Mouse (Mus musculus): ENCODE results near the gene Taf10. TPM values are rescaled to one million over a fixed set of nuclear protein-coding genes. Genes with fewer than 3 reads are reported as not detected.
"Not testable (repeated sequence)": the region's sequence is repeated elsewhere in the genome, so short reads cannot be mapped to it uniquely, and the experiment has no call there.

Gene Taf10
- total RNA-seq, 2 experiments from 2014 or later, result 90.2 to 145 TPM

- no peak for ATAC-seq (replicated peaks; ENCODE audit: low FRiP score, poor library complexity, severe bottlenecking)
Measured at GRCm38 (mm10) chr7:105761813-105762484, 17.8 kb upstream of the Taf10 start.

- ATAC-seq (replicated peaks; ENCODE audit: low FRiP score, poor library complexity, severe bottlenecking), result no peak
Measured at GRCm38 (mm10) chr7:105753281-105753680, 9.1 kb upstream of the Taf10 start.

DNA sequence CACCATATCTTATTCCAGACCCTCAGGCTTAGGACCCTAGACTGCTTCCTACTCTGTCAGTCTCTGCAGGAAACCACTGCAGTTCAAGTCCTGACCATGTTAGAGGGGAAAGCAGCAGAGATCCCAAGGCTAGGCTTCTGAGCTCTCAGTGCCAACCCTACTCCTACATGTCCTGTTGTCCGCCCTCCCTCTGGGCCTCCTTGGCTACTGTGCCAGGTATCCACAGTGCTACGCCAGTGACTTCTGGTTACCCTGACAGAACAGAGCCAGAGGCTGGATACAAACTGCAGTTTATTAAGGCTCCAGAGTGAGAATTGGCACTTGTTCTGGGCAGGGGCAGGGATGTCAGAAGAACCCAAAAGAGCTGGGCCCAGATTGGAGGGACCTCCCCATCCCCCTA lies 8.6 kb upstream of the Taf10 start:
- ATAC-seq (replicated peaks; ENCODE audit: low FRiP score, poor library complexity, severe bottlenecking), result no peak

- peak; percentile 94 for ATAC-seq (replicated peaks; ENCODE audit: low FRiP score, poor library complexity, severe bottlenecking)
Measured at GRCm38 (mm10) chr7:105751491-105752433, 7.6 kb upstream of the Taf10 start, which contains the start of gene Tpp1. TSS of gene Tpp1 (minus strand) at chr7:105752235.

- no peak for ATAC-seq (replicated peaks; ENCODE audit: low FRiP score, poor library complexity, severe bottlenecking)
Measured at GRCm38 (mm10) chr7:105747776-105748175, 3.6 kb upstream of the Taf10 start.

- not testable (repeated sequence) for ATAC-seq (replicated peaks; ENCODE audit: low FRiP score, poor library complexity, severe bottlenecking)
Measured at GRCm38 (mm10) chr7:105743246-105743925, 775 bp downstream of the Taf10 start.

DNA sequence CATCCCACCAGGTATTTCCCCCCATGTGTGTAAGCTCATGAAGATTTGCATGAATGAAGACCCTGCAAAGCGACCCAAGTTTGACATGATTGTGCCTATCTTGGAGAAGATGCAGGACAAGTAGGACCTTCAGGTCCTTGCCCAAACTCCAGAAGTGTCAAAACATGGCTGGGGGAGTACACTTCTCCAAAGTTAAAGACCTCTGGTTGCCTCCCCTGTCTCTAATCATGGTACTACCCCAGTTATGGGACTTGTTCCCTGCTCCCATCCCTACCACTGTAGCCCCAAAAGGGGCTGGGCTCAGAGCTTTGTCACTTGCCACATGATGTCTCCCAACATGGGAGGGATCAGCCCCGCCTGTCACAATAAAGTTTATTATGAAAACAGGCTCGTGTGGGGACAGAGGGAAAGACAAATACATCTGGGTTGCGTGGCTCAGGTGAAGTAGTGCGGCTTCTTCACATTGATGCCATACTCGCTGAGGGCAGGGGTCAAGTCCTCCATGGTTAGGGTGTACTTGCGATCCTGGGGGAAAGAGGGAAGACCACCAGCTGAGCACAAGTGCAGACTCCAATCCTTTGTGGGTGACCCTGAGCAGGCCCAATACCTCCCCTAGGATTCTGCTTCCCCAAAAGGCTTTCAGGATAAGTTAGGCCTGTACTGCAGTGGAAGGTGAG lies 1.5 kb downstream of the Taf10 start:
- not testable (repeated sequence) for ATAC-seq (replicated peaks; ENCODE audit: low FRiP score, poor library complexity, severe bottlenecking)

DNA sequence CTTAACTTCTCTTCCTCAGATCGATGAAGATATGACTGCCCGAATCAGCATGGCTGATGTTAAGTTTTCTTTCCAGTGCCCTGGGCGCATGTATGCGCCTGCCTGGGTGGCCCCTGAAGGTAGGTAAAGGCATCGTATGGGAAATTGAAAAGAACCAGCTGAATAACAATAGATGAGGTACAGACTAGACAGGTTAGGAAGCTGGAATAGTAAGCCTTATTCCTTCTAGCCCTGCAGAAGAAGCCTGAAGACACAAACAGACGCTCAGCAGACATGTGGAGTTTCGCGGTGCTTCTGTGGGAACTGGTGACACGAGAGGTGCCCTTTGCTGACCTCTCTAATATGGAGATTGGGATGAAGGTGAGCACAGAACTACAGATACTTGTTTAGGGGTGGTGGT lies 2.2 kb downstream of the Taf10 start:
- ATAC-seq (replicated peaks; ENCODE audit: low FRiP score, poor library complexity, severe bottlenecking), result no peak

DNA sequence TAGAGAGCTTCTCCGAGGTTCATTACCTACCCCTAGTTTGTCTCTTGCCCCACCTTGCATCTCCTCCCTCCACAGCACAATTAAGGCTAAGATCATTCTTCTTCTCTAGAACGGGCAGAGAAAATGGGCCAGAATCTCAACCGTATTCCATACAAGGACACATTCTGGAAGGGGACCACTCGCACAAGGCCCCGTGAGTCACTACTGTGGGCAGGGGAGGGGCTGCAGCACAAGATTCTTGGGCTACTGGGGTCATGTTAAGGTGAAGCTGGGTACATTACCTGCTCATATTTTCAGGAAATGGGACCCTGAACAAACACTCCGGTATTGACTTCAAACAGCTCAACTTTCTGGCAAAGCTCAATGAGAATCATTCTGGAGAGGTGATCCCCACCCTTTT lies 3.3 kb downstream of the Taf10 start:
- ATAC-seq (replicated peaks; ENCODE audit: low FRiP score, poor library complexity, severe bottlenecking), result no peak

DNA sequence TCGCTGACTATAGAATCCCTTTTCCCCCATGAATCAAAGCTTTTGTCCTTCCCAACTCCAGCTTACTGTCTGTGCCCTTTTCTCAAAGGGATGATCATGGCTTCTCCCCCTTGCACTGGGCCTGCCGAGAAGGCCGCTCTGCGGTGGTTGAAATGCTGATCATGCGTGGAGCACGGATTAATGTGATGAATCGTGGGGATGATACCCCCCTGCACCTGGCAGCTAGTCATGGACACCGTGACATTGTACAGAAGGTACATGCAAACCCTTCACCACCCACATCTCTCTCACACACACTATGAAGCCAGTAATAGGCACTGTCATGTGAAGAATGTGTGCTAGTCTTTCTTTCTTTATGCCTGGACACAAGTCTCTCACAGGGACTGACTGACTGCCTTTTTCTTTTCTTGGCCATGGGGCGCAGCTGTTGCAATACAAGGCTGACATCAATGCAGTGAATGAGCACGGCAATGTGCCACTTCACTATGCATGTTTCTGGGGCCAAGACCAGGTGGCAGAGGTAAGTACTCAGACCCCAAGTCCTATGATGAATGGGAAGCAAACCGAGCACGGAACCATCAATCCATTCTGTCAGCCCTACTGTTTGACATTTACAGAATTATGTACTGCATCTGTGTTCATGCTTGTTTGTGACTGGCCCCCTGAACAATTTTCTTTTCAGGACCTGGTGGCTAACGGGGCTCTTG lies 3.9 kb downstream of the Taf10 start:
- ATAC-seq (replicated peaks; ENCODE audit: low FRiP score, poor library complexity, severe bottlenecking), result no peak

DNA sequence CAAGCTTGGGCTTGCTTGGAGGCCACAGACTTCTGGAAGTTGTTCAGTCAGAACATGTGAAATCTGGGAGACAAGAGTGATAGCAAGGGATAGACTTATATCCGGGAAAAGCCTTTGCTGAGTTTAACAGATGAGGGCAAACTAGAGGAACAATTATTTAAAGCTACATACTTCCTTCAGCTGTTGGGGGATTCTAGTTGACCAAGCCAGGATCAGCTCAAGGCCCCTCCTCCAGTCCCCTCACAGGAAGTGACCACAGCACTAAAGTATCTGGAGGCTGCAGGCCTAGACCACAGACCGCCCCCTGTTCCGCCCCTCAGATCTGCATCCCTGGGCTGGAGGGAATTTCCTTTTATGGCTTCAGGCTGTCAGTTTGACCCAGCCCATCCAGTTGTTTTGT lies 5.2 kb downstream of the Taf10 start:
- no peak for ATAC-seq (replicated peaks; ENCODE audit: low FRiP score, poor library complexity, severe bottlenecking)

- ATAC-seq (replicated peaks; ENCODE audit: low FRiP score, poor library complexity, severe bottlenecking), result no peak
Measured at GRCm38 (mm10) chr7:105738286-105738685, 5.9 kb downstream of the Taf10 start.

DNA sequence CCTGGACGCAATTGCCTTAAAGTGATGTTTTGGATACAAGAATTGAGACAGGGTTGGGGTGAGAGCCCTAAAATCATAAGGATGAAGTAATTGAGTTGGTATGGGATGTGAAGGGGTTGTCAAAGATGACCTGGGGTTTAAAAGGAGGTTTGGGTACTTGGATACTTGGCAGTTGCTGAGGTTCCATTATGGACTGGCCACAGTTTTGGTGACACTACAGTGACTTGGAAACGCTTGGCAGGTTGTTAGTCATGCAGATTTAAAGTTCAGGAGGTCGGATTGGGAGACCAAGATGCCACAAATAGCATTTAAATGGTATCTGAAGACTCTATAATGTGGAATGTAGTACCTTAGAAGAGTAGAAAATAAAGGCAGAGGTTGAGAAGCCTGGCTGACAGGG lies 6.5 kb downstream of the Taf10 start:
- ATAC-seq (replicated peaks; ENCODE audit: low FRiP score, poor library complexity, severe bottlenecking), result no peak

DNA sequence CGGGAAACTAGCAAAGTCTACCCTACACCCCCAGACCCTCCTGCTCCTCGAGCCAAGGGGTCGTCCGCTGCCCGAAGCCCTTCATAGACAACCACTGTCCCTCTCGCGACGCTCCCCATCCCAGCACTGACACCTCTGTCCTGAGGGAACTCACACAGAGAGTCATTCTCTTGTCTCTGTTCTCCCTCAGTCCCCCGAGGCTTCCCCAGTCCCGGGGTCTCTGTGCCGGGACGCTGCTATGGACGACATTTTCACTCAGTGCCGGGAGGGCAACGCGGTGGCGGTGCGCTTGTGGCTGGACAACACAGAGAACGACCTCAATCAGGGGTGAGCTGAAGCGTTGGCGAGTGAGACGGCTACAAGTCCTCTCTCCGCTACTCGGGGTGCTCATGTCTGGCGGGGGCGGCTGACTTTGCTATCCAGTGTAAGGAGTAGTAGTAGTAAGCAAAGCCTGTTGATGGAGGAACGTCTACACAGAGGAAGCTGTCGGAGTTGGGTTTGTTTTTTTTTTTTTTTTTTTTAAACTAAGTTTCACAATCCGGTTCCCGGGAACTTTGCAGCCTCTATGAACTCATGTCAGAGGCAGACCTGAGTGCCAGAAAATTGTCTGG lies 7.1 kb downstream of the Taf10 start, which contains the start of gene Rrp8:
Gene Rrp8 (minus strand): TSS at position 475 of the 611 bp plus-strand sequence.
- ATAC-seq (replicated peaks; ENCODE audit: low FRiP score, poor library complexity, severe bottlenecking), result peak; percentile 65

DNA sequence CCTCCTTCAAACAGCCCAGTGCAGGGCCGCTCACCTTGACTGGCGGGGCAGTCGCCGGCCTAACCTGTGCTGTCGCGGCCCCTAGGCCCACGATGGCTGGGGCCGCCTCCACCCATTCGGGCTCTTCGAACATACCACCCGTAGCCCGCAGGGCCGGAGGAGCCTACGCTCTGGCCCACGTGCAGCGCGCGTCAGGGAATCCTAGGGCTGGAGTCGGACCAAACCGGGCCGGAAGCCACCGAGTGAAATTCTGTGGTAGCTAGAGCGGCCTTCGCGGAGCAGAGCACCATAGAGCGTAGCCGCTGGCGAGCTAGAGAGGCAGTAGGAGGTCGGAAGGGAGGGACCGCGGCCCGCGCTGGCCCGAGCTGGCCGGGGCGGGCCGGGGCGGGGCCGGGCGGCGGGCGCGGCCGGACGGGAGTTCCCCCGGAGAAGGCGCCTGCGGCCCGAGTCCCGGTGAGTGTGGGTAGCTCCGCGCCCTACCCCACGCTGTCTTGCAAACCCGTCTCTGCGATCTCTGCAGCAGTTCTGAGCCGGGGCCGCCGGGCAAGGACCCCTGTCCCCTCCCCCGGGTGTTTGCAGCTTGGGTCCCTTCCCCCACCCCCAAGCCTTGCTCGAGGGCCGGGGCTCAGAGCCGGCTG lies 7.8 kb downstream of the Taf10 start, which contains the start of gene Ilk:
Gene Ilk (plus strand): TSS at position 329 of the 638 bp plus-strand sequence.
- ATAC-seq (replicated peaks; ENCODE audit: low FRiP score, poor library complexity, severe bottlenecking), result peak; percentile 89

- not testable (repeated sequence) for ATAC-seq (replicated peaks; ENCODE audit: low FRiP score, poor library complexity, severe bottlenecking)
Measured at GRCm38 (mm10) chr7:105735464-105735863, 8.7 kb downstream of the Taf10 start.

- no peak for ATAC-seq (replicated peaks; ENCODE audit: low FRiP score, poor library complexity, severe bottlenecking)
Measured at GRCm38 (mm10) chr7:105734826-105735225, 9.3 kb downstream of the Taf10 start.

GRCm38 (mm10) chr7:105733836-105734235 lies 10.3 kb downstream of the Taf10 start:
- ATAC-seq (replicated peaks; ENCODE audit: low FRiP score, poor library complexity, severe bottlenecking), result no peak
